Mouse (Mus musculus) thymus, postnatal 14 days (tissue): Measurements from ENCODE around the gene 3110082I17Rik.
A peak's percentile ranks its signal among the peaks of the same experiment; 100 is the strongest.
"Not testable (repeated sequence)": the region's sequence is repeated elsewhere in the genome, so short reads cannot be mapped to it uniquely, and the experiment has no call there.

Experiments used
- DNase-seq: peaks from one replicate; pipeline ENCODE4 v3.0.0; 2021

Gene 3110082I17Rik

DNA sequence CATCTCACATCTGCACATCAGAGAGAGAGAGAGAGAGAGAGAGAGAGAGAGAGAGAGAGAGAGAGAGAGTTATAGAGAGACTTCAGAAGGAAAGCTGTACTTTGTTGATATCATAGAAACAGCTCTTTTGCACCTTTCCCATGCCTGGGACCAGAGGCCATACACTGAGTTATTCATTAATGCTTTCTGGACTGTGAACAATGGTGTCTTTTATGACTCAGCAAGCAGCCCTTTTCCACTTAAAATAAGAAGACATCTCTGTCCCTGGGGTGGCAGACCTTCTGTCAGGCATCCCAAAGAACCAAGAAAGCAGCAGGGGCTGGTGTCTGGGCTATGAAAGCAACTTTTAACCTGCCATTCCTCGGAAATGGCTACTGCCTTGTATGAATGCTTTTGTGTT is 113.1 kb downstream of the 3110082I17Rik start:
- DNase-seq, result no peak

DNA sequence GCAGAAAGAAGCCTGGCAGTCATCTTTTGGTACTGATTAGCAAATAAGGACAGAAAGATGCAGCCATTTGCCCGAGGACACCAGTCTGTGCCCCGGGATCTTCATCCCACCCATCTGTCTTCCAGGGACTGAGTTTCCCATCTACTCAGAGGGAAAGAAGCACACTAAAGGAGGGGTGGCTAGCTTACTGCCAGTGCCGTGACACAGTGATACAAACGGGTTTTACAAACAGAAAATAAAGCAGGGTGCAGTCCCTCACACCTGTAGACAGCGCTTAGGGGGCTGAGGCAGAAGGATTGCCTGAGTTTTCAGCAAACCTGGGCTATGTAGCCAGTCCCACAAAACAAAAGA is 115.0 kb downstream of the 3110082I17Rik start:
- DNase-seq, result no peak

DNA sequence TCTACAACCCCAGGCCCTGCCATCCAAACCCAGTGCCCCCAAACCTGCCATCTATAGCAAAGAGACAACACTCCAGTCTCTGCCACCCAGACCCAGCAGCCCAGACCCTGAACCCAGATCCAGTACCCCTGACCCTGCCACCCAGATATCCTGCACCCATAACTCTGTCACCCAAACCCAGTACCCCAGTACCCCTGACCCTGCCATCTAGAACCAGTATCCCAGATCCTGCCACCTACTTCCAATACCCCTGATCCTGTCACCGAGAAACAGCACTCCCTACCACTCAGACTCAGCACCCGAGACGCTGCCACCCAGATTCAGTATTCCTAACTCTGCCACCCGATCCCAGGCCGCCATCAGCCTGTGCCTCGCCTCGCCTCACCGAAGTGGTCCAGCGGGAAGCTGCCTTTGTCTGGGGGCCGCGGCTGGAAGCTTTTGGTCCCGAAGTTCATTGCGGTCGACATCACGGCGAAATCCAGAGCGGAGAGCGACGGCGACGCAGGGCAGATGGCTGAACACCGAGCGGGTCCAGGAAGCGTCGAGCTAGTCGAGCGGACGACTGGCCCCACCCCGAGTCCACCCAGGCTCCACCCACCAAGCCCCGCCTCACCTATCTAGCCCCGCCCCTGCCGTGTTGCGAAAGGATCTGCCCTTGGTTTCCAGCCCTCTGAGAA is 115.5 kb downstream of the 3110082I17Rik start:
- peak; percentile 96 for DNase-seq

DNA sequence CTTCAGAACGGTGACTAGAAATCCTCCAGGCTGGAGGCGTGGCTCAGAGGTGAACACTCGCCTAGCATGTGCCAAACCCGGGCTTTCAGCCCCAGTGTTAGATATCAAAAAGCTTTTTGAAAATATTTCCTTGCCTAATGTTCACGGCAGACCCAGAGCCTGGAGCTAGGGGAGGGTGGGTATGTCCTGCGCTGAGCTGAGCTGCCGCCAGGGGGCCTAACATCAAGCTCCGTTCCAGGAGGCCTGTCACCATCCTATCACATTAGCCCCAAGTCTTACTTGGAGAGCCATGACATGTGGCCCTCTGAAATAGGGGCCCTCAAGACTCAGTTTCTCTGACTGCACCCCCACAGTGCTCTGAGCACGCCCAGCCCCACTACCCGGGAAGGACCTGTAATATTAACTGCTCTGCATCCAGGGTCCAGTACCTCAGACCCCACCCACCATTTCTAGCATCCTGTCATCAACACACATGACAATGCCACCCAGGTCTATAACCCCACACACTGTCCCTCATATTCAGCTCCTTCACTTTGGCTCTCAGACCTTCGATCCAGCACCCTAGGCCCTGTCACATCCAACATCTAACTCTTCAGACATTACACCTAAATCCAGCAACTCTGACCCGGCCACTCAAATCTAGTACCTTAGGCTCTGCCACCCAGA is 116.2 kb downstream of the 3110082I17Rik start:
- peak; percentile 85 for DNase-seq

DNA sequence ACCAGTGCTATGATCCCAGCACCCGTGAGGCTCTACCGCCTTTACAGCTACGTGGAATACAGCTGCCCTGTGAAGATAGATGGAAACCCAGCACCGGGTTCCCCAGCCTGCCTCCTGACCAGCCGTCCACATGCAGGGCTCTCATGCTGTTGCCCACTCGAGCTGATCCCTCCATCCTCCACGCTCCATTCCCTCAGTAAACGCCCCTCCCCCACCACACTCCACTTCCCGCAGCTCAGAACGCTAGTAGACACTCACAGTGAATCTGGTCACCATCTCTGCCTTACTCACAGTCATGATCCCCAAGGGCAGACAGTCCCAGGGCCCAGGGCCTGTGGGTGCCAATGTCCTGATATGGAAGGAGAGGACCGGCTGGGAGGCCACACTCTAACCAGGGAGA is 121.4 kb downstream of the 3110082I17Rik start:
- no peak for DNase-seq

DNA sequence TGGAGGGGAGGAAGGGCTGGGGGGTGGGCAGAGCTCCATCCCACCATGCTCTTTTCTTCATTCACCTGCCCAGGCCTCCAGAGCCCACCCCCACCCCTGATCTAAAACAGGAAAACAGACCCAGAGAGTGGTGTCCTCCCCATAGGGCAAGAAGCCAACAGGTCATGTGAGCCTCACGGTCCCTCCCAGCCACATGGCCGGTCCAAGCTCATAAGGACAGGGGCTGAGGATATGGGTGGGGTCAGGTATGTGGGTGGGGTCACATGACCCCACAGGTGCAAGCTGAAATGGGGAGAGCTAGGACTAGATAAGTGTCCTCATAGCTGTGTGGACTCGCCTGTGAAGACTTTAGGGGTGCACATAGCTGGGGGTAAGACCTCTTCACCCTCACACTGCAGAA is 121.9 kb downstream of the 3110082I17Rik start:
- no peak for DNase-seq

DNA sequence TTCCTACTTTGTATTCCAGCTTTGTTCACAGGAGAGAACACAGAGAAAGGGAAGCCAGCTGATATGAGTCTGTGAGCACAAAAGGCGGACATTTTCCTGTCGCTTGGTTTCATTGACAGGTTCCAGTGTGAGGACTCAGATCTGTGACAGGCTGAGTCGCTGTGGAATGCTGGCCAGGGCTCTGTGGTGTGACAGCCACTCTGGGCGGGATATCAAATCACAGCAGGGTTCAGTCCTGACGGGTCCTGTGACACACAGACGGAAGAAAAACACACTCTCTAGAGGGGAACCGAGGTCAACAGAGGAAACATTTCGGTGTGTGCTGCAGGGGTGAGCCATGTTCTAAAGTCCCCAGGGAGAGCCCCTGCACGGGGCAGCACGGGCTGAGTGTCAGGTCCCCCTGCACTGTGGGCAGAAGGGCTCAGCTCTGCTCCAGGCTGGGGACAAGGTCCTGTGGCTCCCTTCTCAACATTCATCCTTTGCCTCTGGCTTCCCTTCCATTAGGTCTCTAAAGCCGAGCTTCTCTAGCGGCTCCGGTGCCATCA is 122.4 kb downstream of the 3110082I17Rik start:
- no peak for DNase-seq

DNA sequence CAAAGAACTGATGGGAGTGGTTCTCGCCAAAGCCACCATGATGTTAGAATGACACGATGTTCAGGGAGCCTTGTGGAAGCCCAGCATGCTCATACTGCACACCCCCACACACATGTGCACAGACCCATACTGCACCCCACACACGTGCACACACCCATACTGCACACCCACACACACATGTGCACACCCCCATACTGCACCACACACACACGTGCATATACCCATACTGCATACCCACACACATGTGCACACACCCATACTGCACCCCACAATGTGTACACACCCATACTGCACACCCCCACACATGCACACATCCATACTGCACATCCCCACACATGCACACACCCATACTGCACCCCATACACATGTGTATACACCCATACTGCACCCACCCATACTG is 124.7 kb downstream of the 3110082I17Rik start:
- DNase-seq, result no peak

DNA sequence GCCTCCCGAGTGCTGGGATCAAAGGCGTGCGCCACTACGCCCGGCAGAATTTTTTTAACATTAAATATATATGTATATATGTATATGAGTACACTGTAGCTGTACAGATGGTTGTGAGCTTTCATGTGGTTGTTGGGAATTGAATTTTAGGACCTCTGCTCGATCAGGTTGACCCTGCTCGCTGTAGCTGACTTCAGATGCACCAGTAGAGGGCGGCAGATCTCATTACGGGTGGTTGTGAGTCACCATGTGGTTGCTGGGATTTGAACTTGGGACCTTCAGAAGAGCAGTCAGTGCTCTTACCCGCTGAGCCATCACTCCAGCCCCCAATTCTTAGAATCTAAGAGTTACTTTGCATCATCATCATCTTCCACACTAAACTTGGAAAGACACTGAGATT is 125.9 kb downstream of the 3110082I17Rik start:
- DNase-seq, result not testable (repeated sequence)

DNA sequence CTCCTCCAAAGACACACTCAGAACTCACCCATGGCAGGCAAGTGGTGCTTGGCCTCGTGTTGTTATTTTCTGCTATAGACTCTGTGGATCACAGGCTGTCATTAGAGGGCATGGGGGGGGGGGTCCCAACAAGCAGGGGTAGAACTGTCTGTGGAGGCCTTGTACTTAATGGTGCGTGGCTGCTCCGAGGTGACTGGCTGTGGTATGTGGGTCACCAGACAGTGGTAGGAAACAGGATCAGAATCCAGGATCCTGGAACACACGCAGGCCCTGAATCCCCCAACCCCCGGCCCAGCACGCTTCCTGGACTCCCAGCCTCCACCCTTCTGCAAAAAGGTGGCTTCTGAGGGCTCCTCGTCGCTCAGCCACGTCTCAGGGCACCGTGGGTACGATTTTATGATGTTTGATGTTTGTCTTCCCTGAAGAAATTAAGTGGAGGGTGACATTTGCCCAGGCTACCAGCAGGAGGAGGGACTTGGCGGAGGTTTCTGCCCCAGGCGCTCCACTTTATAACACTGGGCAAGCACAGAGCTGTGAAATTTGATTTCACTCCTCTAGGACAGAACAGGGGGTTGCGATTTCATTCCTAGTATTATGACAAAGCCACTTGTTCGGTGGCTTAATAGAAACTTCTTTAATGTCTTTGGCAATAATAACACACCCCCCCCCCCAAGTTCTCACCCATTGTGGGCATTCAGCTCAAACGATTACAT is 126.9 kb downstream of the 3110082I17Rik start:
- no peak for DNase-seq

DNA sequence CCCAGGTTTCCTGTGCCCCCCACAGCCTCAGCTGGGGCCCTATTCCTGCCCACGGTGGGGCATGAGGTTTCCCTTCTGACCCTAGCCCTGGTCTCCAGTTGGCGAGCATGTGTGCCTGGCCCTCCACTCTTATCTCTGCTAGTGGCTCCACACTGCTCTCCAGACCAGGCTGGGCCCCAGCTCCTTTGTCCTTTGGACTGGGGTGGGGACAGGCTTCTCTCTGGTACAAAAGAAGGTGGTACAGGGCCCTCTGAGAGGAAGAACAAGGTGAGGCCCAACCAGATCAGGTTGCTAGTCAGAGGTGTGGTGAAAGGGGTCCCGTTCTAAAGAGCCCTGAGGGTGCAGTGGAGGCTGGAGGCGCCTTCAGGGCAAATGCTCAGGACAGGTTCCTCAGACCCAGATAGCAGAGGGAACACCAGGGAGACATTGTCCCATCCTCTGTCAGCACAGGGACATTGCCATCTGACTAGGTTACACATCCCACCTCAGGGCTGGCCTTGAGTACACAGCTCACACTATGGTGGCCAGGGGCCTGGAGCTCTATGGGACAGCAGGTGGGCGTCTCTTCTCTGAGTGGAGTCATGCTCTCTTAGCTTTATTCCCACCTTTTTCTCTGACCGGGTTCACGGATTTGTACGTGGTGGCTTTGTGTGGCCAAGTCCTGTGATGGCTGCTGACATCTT is 127.6 kb downstream of the 3110082I17Rik start:
- no peak for DNase-seq

DNA sequence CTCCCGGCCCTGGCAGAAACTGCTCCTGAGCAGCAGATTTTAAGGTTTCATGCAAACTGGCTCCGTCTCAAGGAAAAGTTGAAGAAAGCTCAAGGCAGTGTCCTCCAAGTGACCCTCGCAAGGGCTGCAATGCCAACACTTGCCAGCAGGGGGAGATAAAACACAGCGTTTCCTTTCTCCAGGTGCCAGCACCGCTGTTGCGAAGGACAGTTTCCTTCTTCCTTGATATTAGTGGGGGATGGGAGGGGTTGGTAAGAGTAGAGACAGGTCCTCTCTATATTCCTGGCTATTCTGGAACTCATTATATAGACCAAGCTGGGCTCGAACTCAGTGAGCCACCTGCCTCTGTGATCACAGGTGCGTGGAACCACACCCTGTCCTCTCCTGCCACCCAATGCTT is 128.6 kb downstream of the 3110082I17Rik start:
- DNase-seq, result peak; percentile 75

DNA sequence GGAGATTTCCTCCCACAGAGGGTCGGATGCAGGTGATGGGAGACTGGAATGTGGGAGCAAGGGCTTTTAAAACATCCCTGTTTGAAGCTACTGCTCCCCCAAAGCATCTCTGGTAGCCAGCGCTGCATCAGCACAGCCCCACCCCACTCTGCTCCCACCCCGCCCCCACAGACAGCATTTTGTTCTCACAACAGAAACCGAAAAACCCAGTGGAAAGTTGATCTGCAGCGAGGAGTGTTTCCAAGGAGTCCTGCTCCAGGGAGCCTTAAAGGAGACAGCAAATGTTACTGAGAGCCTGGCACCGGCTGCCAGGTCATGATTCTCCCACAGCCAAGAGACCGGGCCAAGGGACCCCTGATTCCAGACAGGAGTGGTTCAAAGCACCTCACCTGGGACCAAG is 129.6 kb downstream of the 3110082I17Rik start:
- no peak for DNase-seq

DNA sequence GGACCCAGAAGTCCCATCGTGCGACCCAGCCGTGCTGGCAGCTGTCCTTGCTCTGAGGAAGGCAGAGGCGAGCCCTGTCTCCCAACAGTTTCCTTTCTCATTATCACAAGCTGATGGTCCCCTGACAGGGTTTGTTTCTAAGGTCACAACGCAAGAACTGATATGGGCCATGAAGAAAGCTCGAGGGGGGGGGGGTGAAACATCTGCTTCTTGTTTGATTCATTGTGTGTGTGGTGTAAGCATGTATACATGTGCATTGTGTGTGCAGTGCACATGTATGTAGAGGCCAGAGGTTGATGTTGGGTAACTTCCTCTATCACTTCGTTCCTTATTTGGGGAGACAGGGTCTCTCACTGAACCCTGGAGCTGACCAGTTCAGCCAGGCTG is 132.7 kb downstream of the 3110082I17Rik start:
- DNase-seq, result no peak

DNA sequence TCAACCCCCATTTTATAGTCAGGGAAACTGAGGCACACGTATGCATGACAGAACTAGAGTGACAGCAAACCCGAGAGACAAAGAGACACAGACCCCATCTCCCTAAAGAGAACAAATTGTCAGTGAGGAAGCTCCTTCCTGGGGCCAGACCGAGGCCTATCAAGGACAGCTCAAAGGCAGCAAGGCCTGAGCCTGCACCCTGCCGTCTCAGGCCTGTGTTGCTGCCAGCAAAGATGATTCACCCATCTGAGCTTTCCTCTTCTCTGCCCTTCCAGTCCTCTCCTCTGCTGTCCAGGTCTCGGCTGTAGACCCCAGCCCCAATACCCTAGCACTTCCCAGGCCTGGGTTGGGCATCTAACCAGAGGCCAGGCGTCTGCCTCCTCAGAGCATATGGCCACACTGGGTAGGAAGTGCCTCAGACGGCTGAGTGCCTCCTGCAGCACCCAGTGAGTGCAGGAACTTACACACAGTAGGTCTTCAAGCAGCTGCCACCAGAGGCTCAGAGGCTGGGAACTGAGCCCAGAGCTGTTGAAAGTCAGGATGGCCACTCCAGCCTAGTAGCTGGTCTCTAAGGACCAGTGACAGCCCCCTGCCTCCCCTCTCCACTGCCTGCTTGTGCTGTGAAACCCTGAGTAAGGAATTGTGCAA is 133.2 kb downstream of the 3110082I17Rik start:
- no peak for DNase-seq

DNA sequence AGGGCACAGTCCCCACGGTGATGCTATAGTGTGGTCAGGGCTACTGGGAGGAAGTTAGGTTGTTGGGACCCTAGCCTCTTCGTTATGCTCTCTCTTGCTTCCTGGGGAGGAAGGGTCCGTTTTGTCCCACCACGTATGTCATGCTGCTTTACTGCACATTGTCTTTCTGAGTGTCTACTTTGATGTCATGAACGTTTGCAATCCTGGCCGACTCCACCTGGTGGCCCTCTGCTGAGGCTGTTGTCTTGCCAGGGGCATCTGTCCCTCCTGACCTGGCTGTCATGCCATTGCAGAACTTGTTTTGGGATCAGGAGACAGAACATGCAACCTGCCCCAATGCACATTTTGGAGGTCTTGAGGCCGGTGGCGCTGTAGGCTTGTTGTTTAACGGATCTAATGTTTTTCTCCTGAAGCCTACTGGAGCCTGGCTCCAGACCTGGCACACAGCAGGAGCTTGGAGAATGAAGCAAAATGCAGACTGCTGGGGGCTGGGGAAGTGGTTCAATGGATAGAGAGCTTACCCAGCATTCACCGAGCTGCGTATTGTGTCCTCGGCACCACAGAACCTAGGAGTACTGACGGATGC is 134.1 kb downstream of the 3110082I17Rik start:
- DNase-seq, result no peak

DNA sequence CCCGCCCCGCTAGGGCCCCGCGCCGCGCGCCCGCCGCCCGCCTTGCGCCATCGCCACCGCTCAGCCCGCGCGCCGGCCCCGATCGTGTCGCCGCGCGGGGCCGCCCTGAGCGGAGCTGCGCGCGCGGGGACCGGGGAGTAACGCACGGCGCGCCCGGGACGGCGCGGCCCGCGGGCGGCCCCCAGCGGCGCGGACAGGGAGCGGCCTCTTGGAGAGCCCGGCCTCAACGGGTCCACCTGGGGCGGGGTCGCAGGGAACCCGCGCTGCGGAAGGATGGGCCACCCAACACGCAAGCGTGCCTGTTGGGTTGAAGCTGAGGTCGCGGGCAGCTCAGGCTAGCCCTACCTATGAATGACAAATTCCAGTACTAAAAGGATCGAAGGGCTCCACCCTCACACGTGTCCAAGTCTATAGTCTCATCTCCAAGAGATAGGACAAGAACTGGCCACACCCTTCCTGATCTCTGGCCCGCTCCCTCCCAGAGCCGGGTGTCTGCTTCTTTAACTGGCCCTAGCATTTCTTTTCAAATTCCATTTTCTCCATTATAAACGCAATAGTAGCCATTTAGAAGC is 134.8 kb downstream of the 3110082I17Rik start, which contains the start of gene Adap1:
Gene Adap1, minus strand, starts transcription at position 228 of the 572 bp plus-strand sequence.
- DNase-seq, result peak; percentile 70

DNA sequence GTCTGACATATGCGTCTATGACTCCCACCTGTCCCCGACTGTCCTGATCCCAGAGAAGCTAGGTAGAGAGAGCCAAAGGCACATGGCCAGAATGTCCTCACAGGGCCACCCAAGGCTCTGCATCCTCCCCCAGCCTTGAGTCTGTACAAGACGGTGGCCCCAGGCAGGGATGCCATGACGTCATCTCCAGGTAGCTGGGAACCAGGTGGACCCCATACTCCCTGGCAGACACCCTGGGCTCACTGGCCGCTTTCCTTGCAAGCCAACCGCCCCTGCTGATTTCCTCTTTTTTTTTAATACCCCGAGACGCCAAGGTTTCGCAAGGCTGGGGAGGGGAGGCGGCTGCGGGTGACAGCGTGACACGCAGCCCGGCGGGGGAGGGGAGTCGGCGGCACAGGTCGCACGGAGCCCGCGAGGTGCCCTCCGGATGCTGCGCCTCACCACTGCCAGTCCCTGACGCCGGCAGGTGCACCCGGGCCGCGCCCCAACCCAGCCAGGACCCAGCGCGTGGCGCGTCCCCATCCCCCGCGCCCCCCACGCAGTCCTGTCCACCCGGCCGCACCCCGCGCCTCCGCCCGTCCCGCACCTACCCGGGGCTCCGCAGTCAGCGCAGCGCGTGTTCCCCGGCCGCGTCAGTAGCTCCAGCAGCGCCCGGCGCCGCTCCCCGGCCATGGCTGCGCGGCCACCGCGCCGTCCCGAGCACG is 135.5 kb downstream of the 3110082I17Rik start:
- DNase-seq, result peak; percentile 59

DNA sequence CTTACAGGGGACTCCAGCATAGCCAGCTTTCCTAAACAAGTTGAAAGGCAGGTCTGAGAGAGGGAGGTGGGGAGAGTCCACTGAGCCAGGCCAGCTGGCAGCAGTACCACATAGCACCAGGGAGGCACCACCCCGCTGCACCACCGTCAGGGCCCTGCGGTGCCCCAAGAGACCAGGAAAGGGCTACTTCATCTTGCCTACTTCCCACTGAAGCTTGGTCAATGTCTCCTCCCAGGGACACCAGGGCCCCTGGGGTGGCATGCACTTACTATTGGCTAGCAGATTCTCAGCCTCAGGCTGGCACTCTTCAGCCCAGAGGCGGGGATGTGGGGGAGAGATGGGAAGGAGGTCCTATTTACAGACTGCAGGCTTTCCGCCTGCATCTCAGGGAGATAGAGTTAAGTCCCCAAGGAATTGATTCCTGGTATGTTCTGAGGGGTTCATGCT is 136.3 kb downstream of the 3110082I17Rik start:
- no peak for DNase-seq

DNA sequence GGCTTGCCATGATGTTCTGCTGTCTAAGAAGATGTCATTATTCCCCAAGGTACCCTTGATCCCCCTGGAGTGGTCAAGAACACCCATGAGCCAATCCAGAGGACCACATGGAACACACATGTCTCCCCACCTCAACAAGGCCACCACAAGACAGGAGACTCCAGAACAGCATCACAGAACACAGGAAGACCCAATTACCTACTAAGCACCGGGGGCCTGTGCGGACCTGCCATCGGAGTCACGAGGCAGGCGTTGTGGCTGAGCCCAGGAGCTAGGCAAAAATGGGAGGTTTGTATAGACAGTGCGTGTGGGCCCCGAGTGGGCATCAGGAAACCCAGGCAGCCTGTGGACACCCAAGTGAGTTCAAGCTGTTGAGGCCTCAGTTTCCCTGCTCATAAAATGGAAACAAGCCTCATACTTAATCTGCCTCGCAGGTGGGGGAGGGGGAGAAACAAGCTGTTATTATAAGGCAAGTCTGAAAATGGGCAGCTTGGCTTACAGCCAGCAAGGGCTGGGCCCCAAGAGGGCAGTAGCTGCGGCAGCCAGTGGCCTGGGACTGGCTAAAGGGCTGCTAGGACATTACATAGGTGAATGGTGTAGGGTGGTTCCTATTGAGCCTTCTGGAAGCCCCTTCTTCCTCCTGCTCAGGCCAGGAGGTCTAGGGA is 136.9 kb downstream of the 3110082I17Rik start:
- DNase-seq, result no peak

DNA sequence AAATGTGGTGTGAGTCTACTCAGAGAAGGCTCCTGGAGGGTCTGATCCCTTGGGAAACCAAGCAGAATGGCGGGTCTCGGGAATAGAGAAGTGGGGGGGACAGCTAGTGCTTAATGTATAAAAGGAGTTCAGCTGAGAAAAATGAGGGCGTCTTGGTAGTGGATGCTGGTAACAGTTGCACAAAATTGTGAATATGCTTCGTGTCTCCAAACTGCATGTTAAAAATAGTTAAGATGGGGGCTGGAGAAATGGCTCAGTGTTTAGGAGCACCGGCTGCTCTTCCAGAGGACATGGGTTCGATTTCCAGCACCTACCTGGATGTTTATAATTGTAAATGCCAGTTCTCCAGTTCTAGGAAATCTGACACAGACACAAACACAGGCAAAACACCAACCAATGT is 139.0 kb downstream of the 3110082I17Rik start:
- DNase-seq, result no peak
